Mouse (Mus musculus) natural killer cell, adult 2 months (primary cell): ENCODE measurements around the gene Psmc3ip.

Experiments used
- DNase-seq, 2 experiments: peaks; one replicate each; pipeline ENCODE4 v3.0.0; 2022; ENCODE audit warnings: low spot score in 2 of 2

Gene Psmc3ip

GRCm38 (mm10) chr11:101052751-101053473 is 42.3 kb downstream of the Psmc3ip start:
- no peak for DNase-seq

GRCm38 (mm10) chr11:101051617-101052016 is 43.6 kb downstream of the Psmc3ip start:
- DNase-seq: no peak

- no peak for DNase-seq
Observed at GRCm38 (mm10) chr11:101051051-101051493, 44.2 kb downstream of the Psmc3ip start.

- DNase-seq: no peak
Observed at GRCm38 (mm10) chr11:101050359-101050758, 44.9 kb downstream of the Psmc3ip start.

- no peak for DNase-seq
Observed at GRCm38 (mm10) chr11:101047502-101047901, 47.7 kb downstream of the Psmc3ip start.

GRCm38 (mm10) chr11:101046440-101046839 is 48.8 kb downstream of the Psmc3ip start:
- DNase-seq: no peak

GRCm38 (mm10) chr11:101045826-101046225 is 49.4 kb downstream of the Psmc3ip start:
- no peak for DNase-seq
